Mouse (Mus musculus): ENCODE results near the gene Endod1.

The Endod1 gene

DNA sequence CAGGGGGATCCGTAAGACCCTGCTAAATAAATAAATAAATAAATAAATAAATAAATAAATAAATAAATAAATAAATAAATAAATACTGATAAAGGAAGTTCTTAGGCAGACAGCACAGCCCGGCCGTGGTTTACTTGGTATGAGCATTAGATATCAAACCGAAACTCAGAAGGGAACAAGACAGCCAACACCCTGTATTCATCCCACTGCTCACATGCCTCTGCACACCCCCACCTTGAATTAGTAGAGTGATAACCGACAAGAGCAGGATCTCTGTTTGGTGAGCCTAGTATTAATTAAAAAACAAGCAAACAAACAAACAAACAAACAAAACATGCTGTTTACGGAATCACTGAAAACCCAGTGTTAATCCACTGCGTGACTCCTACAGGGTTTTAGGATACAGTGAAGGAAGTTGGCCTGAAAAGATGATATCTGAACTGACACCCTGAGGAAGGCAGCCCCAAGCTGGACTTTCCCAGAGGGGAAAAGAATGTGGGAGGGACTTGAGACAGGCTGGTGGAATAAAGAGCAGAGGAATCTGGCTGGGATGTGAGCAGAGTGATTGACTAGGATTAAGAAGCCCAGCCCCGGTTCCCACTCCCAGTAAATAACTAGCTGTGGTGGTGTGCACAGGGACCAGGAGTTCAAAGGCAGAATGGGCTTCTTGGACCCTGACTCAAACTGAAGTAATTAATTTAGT, at the start of gene Endod1:
Gene Endod1 (minus strand): TSS at position 155 of the 703 bp plus-strand sequence.
- DNase-seq (ENCODE audit: low spot score): peak; percentile 59

GRCm38 (mm10) chr9:14409153-14409552, 27.8 kb upstream of the Endod1 start:
- no peak for DNase-seq (ENCODE audit: low spot score)

DNA sequence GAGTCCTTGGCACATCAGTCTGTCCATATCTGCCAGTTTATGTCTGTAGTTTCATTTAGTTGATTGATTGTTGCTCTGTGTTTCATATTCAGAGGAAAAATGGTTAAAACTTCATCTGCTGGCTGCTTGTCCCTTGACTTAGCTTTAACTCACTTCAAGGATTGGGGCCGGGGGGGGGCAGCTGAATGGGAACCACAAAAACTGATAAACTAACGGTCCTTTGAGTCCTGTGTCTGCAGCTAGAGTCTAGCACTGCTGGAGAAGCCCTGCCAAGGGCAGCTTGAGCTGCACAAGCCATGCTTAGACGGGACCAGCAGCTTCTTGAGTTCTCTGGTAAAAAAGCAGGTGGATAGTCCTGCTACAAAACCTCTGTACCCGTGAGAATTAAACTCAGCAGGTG, 26.7 kb upstream of the Endod1 start:
- no peak for DNase-seq (ENCODE audit: low spot score)

DNA sequence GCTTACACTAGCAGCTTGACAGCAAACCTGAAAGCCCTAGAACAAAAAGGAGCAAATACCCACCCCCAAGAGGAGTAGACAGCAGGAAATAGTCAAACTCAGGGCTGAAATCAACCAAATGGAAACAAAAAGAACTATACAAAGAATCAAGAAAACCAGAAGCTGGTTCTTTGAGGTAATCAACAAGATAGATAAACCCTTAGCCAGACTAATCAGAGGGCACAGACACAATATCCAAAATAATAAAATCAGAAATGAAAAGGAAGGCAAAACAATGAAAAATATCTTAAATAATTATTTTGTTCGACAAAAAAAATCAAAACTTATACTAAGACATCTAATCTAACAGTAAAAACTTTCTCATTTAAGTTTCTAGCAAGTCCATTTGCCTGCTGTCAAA, 24.7 kb upstream of the Endod1 start:
- no peak for DNase-seq (ENCODE audit: low spot score)

- DNase-seq (ENCODE audit: low spot score): no peak
Measured at GRCm38 (mm10) chr9:14402099-14402498, 20.8 kb upstream of the Endod1 start.

- no peak for DNase-seq (ENCODE audit: low spot score)
Measured at GRCm38 (mm10) chr9:14400392-14400791, 19.1 kb upstream of the Endod1 start.

DNA sequence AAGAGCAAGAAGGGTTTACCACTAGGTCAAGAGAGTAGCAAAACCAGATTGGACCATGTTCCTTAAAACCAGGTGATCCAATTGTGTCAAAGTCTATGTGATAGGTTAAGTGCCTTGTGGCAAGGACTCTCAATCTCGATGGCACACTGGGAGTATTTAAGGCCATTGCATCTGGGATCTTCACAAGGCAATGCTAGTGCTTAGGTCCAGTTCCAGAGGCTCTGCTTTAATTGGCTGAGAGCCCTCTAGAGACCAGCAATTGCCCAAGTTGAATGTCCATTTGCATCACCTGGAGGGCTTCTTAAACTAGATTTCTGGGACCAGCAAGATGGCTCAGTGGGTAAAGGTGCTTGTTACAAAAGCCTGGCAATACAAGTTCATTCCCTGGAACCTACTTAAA, 17.6 kb upstream of the Endod1 start:
- no peak for DNase-seq (ENCODE audit: low spot score)

DNA sequence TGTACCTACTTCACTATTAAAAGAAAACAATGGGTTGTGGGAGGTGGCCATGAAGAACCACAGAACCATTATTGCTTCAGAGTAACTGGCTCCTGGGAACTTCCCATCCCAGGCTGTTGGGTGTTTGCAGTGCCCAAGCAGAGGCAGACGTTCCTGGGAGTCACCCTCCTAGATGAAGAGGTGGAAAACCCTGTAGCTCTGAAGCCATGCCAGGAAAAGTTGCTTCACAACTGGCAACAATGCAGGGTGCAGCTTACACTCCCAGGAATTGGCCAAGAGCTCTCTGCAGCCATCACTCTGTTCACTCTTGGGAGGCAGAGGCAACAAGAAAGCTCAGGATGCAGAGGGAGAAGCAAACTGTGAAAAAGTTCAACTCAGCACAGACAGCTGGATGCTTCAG, 16.8 kb upstream of the Endod1 start:
- peak; percentile 44 for DNase-seq (ENCODE audit: low spot score)

- DNase-seq (ENCODE audit: low spot score): no peak
Measured at GRCm38 (mm10) chr9:14397449-14397819, 16.1 kb upstream of the Endod1 start.

DNA sequence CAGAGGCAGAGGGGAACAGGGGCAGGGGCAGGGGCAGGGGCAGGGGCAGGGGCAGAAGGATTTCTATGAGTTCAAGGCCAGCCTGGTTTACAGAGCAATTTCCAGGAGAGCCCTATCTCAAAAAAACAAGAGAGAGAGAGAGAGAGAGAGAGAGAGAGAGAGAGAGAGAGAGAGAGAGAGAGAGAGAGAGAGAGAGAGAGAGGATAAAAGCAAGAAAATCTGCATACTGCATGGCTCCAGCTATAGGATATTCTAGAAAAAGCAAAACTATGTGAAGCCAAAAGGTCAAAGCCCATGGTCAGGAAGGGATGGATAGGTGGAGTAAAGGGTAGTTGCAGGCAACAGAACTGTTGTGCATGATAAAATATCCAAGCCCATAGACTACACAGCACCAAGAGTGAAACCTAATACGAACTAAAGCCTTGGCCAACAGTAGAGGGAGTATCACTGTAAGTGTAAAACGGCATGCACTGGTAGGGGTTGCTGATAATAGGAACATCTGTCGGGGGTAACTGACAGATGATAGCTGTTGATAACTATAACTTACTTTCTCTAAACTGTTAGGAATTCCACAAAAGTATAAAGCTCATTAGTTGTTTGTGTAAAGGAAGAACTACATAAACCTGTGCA, 15.6 kb upstream of the Endod1 start:
- DNase-seq (ENCODE audit: low spot score): no peak

DNA sequence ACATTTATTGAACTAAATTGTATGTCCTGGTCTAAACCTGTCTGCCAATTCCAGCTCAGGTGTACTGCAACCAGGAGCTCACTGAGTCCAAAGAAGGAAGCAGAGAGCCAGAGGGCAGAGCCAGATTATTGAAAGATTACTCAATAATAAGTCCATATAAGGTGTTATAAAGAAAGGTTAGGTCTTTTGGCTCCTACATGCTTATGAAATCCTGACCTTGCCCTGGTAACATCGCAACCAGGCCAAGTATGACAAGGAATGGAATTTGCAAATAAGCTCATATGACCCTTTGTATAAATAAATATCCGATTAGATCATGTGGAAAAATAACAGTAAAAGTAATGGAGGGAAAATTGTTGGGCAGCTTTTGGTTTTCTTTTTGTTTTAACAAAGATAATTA, 14.8 kb upstream of the Endod1 start:
- no peak for DNase-seq (ENCODE audit: low spot score)

- no peak for DNase-seq (ENCODE audit: low spot score)
Measured at GRCm38 (mm10) chr9:14394956-14395561, 13.8 kb upstream of the Endod1 start.

DNA sequence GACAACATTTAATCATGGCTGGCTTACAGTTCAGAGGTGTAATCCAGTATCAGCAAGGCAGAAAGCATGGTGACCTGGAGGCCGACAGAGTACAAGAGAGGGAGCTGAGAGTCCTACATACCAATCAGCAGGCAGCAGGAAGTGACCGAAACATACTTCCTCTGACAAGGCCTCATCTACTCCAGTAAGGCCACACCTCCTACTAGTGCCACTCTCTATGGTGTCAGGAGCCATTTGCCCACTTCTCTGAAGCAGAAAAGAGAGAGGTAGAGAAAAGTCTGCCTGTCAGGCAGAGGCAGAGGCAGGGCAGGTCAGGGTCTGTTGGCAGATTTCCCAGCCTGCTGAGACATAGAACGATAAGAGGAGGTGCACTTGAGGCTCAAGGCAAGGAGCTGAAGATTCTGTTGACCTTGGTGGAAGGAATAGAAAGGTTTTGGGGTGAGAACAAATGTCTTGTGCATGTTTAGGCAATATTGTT, 10.6 kb upstream of the Endod1 start:
- DNase-seq (ENCODE audit: low spot score): no peak

GRCm38 (mm10) chr9:14391286-14391685, 10.0 kb upstream of the Endod1 start:
- DNase-seq (ENCODE audit: low spot score): no peak

DNA sequence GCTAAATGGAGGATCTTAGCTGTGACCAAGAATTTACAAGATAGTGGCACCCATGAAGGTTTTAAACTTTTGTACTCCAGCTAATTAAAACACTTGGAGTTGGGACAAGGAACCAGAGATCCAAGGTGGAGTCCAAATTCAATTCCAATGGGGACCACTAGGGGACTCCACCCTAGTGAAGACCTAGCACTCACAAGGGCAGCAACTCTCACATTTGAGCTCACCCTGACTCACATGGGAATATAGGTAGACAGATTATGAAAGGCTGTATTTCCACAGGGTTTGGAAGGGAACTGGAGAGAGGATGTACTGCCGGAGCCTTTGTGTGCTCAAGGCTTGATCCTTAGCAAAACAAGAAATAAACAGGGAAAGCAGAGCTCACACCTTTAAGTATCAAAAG, 9.0 kb upstream of the Endod1 start:
- DNase-seq (ENCODE audit: low spot score): no peak

DNA sequence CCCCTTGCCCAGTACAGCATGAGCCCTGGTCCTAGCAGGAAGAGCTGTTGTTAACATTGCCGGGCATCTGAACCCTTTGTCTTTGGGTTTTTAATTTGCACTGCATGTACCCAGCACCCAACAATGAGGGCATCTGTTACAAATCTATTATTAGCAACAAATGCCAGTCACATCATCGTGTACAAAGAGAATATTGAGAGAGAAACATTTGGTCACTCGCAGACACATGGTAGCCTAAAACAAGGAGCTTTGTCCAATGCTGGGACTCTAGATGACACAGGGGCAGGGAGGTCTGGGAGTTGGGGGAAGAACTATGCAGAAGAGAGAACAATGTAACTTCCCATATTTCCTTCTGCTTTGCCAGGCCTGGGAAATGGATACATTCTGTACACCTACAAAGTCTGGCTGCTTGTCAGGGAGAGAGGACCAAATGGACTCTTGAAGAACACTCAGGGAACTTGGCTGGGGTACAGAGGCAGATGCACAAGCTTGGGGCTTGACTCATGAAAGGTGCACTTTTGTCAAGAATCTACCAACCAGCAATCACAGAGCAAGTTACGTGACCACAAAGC, 7.8 kb upstream of the Endod1 start:
- no peak for DNase-seq (ENCODE audit: low spot score)

DNA sequence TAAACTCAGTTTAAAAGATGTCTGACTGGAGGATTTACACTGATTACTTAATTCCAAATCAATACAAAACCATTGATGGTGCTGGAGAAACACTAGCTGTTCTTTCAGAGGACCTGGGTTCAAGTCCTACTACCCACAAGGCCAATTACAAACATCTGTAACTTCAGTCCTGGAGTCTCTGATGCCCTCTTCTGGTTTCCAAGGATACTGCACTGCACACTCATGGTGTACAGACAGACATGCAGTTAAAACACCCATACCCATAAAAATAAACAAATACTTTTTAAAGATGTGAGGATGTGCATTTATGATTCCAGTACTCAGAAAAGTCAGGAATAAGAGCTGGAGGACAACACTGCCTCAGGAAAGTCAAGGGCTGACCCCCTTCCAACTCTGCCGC, 6.7 kb upstream of the Endod1 start:
- no peak for DNase-seq (ENCODE audit: low spot score)

GRCm38 (mm10) chr9:14386831-14387230, 5.5 kb upstream of the Endod1 start:
- DNase-seq (ENCODE audit: low spot score): no peak

GRCm38 (mm10) chr9:14385665-14386064, 4.4 kb upstream of the Endod1 start:
- DNase-seq (ENCODE audit: low spot score): no peak

DNA sequence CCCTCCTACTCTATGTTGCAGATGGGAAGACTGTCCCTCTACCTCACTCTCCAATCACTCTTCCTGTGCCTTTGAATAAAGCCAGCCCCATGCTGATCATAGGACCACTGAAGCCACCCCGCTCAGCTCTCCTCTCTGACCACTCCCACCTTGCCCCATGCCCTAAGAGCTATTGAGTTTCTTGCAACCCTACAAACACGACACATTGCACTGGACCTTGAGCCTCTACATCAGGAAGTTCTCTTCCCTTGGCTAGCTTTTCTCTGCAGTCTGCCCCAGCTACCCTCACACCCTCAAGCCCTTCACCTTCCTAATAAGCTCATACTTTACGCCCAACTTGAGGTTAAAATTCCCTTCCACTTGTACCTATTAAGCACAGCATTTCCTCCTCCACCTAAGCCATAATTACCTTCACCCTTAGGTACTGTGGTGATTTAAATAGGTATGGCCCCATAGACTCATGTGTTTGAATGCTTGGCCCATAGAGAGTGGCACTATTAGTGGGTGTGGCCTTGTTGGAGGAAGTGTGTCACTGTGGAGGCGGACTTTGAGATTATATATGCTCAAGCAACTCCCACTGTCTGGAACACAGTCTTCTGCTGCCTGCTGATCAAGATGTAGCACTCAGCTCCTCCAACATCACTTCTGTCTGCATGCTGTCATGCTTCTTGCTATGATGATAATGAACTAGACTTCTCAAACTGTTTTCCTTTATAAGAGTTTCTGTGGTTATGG, 2.0 kb upstream of the Endod1 start:
- no peak for DNase-seq (ENCODE audit: low spot score)

DNA sequence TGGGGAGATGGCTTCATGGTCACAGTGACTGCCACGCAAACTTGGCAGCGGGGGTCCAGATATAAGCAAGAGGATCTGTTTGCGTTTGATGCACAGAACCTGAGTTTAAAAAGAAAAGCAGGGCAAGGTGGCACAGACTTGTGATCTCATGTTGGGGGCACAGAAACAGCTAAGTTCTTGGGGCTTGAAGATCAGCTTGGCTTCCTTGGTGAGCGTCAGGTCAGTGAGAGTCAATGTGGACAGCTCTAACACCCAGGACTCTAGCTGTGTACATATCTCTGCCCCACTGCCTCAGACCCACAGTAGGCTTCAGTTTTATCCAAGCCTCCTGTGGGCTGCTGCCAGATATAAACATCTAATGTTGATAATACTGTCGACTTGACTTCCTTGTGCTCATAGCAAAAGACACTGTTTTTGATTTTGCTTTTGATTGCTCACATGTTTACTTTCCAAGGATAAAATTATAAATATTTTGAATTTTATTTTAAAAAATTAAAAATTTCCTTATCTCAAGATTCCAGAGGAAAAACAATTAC, 1.0 kb upstream of the Endod1 start:
- DNase-seq (ENCODE audit: low spot score): peak; percentile 39
